Mouse (Mus musculus): ENCODE measurements around the gene Mplkip. TPM values are rescaled to one million over a fixed set of nuclear protein-coding genes. Genes with fewer than 3 reads are reported as not detected.

Gene Mplkip
- polyA plus RNA-seq, 1 experiment from 2014 or later, result 47.1 TPM

GRCm38 (mm10) chr13:17705188-17705826 lies 10.3 kb downstream of the Mplkip start:
- Histone ChIP-seq H3K4me1 (no peaks in the 10 kb centered on the region), H3K27me3 (ENCODE audit: insufficient read depth, poor library complexity, severe bottlenecking) (no peaks in the 10 kb centered on the region), H3K9me3 (no peaks in the 10 kb centered on the region), H3K36me3 (peaks cover 4% of the 10 kb centered on the region; the same call in 1 of the 2 replicates), H3K4me3 (no peak overlapping the region), H3K27ac (no peak overlapping the region)
- WGBS, result 85% methylated on average over 6 of the region's 6 CpGs
- no peak for DNase-seq (ENCODE audit: low spot score)

- Histone ChIP-seq H3K4me1 (no peaks in the 10 kb centered on the region), H3K9me3 (no peaks in the 10 kb centered on the region), H3K36me3 (no peaks in the 10 kb centered on the region), H3K27me3 (ENCODE audit: insufficient read depth, poor library complexity, severe bottlenecking) (no peaks in the 10 kb centered on the region), H3K27ac (no peak overlapping the region), H3K4me3 (no peak overlapping the region)
- no peak for DNase-seq (ENCODE audit: low spot score)
- 85% methylated on average over 5 of the region's 5 CpGs for WGBS
Measured at GRCm38 (mm10) chr13:17708784-17709311, 13.9 kb downstream of the Mplkip start.

DNA sequence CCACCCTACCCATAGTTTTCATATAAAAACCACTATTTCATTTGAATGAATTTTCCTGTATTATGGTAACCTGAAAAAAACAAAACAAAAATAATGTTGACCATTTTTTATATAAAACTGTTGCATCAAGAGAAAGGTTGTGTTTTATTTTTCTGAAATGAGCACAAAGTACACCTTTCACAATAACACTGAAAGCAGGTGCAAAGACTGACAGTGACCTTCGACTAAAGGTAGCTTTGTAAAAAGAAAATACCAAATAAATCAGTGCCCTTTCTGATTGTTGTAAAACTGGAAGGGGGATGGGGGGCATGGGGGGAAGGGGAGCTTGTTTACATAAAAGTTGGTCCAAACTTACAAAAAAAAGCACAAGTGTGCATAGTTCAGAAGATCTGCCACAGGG lies 22.4 kb downstream of the Mplkip start:
- 92% methylated on average over 1 of the region's 1 CpGs for WGBS
- Histone ChIP-seq H3K4me3 (no peak overlapping the region), H3K27ac (no peak overlapping the region), H3K27me3 (ENCODE audit: insufficient read depth, poor library complexity, severe bottlenecking) (no peaks in the 10 kb centered on the region), H3K4me1 (no peaks in the 10 kb centered on the region), H3K9me3 (no peaks in the 10 kb centered on the region), H3K36me3 (peaks cover 40% of the 10 kb centered on the region)
- DNase-seq (ENCODE audit: low spot score), result no peak

- DNase-seq (ENCODE audit: low spot score), result no peak
- no peaks in the 10 kb centered on the region for H3K9me3 ChIP-seq
- H3K27me3 ChIP-seq (ENCODE audit: insufficient read depth, poor library complexity, severe bottlenecking), result no peaks in the 10 kb centered on the region
- WGBS, result 87% methylated on average over 4 of the region's 4 CpGs
- H3K27ac ChIP-seq, result no peak overlapping the region
- no peak overlapping the region for H3K4me3 ChIP-seq
- H3K4me1 ChIP-seq, result no peaks in the 10 kb centered on the region
- peaks cover 14% of the 10 kb centered on the region; the same call in 1 of the 2 replicates for H3K36me3 ChIP-seq
Measured at GRCm38 (mm10) chr13:17727922-17728321, 32.9 kb downstream of the Mplkip start.

GRCm38 (mm10) chr13:17728798-17729197 lies 33.8 kb downstream of the Mplkip start:
- no peak for DNase-seq (ENCODE audit: low spot score)
- Histone ChIP-seq H3K27ac (no peak overlapping the region), H3K27me3 (ENCODE audit: insufficient read depth, poor library complexity, severe bottlenecking) (no peaks in the 10 kb centered on the region), H3K4me1 (no peaks in the 10 kb centered on the region), H3K9me3 (no peaks in the 10 kb centered on the region), H3K36me3 (peaks cover 14% of the 10 kb centered on the region; the same call in 1 of the 2 replicates), H3K4me3 (no peak overlapping the region)
- 94% methylated on average over 3 of the region's 3 CpGs for WGBS

MicroRNAs within 50 kb of the gene (microRNA counts, 519-probe panel; counts per million panel counts)
- microRNA mmu-miR-466i, result not detected

Small RNAs within 50 kb of the gene (microRNA-seq; reads per million reads assigned to microRNA genes)
- gene Mir466i, result not detected

Other genes with a start within 250 kb of the Mplkip start
- gene Sugct, start 361 bp downstream of the Mplkip start, polyA plus RNA-seq (2016; fragmentation: Nextera tagmentation; extraction: Ambion mirVana), result 4.2 and 4.3 TPM in 2 replicates
- 11.7 and 13.5 TPM in 2 replicates for gene Cdk13, start 109.9 kb downstream of the Mplkip start, polyA plus RNA-seq (2016; fragmentation: Nextera tagmentation; extraction: Ambion mirVana)
- 95.8 and 116 TPM in 2 replicates for gene Rala, start 249.0 kb downstream of the Mplkip start, polyA plus RNA-seq (2016; fragmentation: Nextera tagmentation; extraction: Ambion mirVana)